Mouse (Mus musculus) G1E (cell line): Measurements from ENCODE around the gene Rapgef3. TPM values are rescaled to one million over a fixed set of nuclear protein-coding genes. Genes with fewer than 3 reads are reported as not detected.

Experiments
- ATAC-seq: 2 replicates; pipeline ENCODE4 v1.8.0; 2016; ENCODE audit warnings: mild to moderate bottlenecking; ENCODE audit not compliant: insufficient number of reproducible peaks, poor library complexity, low FRiP score, severe bottlenecking; ENCODE audit errors: extremely low read depth
- DNase-seq: peaks from one replicate; pipeline ENCODE4 v3.0.0; 2012; ENCODE audit warnings: low spot score
- H3K27me3 ChIP-seq: 2 replicates; pipeline ENCODE4 v1.6.1; 2012; ENCODE audit warnings: mild to moderate bottlenecking, low read length, inconsistent platforms; ENCODE audit not compliant: insufficient read depth
- H3K36me3 ChIP-seq: replicated peaks from 2 replicates; pipeline ENCODE3; 2012; ENCODE audit warnings: mild to moderate bottlenecking, inconsistent platforms
- H3K4me1 ChIP-seq: 2 replicates; pipeline ENCODE4 v1.6.1; 2012; ENCODE audit warnings: low read depth, low read length, inconsistent platforms, mixed read lengths; ENCODE audit not compliant: insufficient read depth
- H3K4me3 ChIP-seq: 2 replicates; pipeline ENCODE4 v1.5.1; 2012; ENCODE audit warnings: low read depth, mild to moderate bottlenecking, inconsistent platforms, low read length, moderate library complexity, mixed read lengths
- H3K9me3 ChIP-seq: replicated peaks from 2 replicates; pipeline ENCODE4 v1.6.1; 2012; ENCODE audit warnings: inconsistent platforms
- CTCF ChIP-seq: IDR thresholded peaks from 2 replicates; pipeline ENCODE4 v1.5.1; 2012; ENCODE audit warnings: low read depth, low read length, inconsistent platforms, mixed read lengths
- GATA1 ChIP-seq: IDR thresholded peaks from 2 replicates; pipeline ENCODE4 v1.6.1; 2012; ENCODE audit warnings: borderline replicate concordance, low read length, inconsistent platforms, mixed read lengths
- GATA2 ChIP-seq: IDR thresholded peaks from 2 replicates; pipeline ENCODE4 v1.6.1; 2012; ENCODE audit warnings: low read depth, low read length, inconsistent platforms, borderline replicate concordance
- POLR2AphosphoS5 ChIP-seq: IDR thresholded peaks from 2 replicates; pipeline ENCODE4 v1.6.1; 2012; ENCODE audit warnings: low read depth, low read length, inconsistent platforms; ENCODE audit not compliant: insufficient replicate concordance
- TAL1 ChIP-seq: conservative IDR thresholded peaks from 2 replicates; pipeline ENCODE4 v1.6.1; 2012; ENCODE audit warnings: low read depth, low read length, inconsistent platforms, mixed read lengths
- polyA plus RNA-seq: library from polyadenylated mRNA; stranded (reverse); fragments of >175 nt; gene quantifications from 2 replicates; pipeline ENCODE4 v1.2.3, GENCODE M21; 2012
- total RNA-seq, 2 experiments: library from RNA; stranded (forward) in 1 of 2; stranded (reverse) in 1 of 2; fragments of 200-1000 nt in 1 of 2; fragments of >200 nt in 1 of 2; fragmentation: Nextera tagmentation in 1 of 2; gene quantifications; 2 replicates each; pipeline ENCODE4 v1.2.3; 2014 to 2017

The Rapgef3 gene
- total and polyA plus RNA-seq, 3 experiments: 0.05 to 0.23 TPM; not detected in 1

DNA sequence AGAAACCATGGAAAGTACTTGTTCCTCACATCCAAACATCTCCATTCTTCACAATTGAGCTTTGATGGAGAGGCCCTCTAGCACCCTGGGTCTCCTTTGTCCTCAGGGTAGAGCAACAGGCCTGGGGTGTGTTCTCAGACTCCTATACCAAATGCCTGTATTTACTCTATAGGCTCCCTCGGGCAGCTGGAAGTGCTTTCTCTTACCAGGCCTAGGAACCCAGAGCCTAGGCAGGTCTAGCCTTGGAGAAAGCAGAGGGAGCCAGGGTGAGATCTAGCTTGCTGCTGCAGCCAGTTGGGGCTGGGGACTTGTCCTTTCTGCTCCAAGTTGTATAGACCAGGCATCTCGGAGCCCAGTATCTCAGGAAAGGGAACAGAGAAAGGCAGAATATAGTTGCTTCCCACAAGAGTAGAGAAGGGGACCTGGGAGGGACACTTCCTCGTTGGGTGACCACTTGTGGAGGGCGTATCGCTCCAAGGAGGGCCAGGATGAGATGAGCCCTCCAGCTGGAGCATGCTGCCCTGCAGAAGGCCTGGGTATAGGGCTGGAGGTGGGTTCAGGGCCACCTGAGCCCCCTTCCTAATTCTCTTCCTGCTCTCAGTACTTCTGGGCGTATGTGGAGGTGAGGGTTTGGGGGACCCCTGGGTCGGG, 19.5 kb upstream of the Rapgef3 start:
- TF ChIP-seq GATA1: no peak
- no peak for TF ChIP-seq POLR2AphosphoS5
- TF ChIP-seq TAL1: no peak
- TF ChIP-seq CTCF: no peak
- TF ChIP-seq GATA2: no peak
- peaks cover 80% of the 10 kb centered on the region for H3K4me1 ChIP-seq
- ATAC-seq (no peak), DNase-seq (no peak)
- no peaks in the 10 kb centered on the region for H3K9me3 ChIP-seq
- H3K36me3 ChIP-seq: peaks cover 66% of the 10 kb centered on the region
- H3K4me3 ChIP-seq: peak overlapping the region; percentile 95
- no peaks in the 10 kb centered on the region for H3K27me3 ChIP-seq

DNA sequence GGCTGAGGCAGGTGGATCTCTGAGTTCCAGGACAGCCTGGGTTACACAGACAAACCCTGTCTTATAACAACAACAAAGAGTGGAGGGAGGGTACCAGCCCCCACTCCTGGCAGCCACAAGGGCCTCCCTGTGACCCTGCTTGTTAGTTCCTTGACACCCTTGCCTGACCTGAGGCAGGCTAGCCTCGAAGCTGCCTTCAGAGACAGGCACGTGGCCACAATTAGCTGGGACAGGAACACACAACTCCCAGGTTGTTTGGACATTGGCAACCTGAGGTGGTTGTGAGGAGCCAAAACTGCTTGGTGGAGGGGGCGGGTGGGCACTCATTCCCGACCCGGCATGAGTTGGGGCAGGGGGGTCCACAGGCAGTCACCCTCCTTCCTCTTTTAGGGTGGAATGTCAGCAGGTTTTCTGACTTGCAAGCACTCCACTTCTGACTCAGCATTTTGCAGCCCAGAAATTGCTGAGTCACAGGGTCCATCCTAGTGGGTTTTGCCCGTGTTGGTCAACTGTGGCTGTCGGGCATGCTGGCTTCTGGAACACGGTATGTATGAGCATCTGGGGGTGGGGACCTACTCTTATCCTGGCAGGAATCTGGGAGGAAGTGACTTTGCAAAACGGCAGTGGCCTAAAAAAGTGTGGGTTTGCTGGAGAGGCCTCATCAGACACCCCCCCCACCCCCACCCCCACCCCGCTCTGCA, 18.8 kb upstream of the Rapgef3 start:
- TF ChIP-seq GATA2 (peak; percentile 62; the same call in 1 of the 2 replicates), CTCF (no peak), TAL1 (no peak), GATA1 (no peak), POLR2AphosphoS5 (peak; percentile 51; the same call in 1 of the 2 replicates)
- ATAC-seq: peak; percentile 52
- H3K4me1 ChIP-seq: peaks cover 76% of the 10 kb centered on the region
- H3K27me3 ChIP-seq: no peaks in the 10 kb centered on the region
- H3K9me3 ChIP-seq: no peaks in the 10 kb centered on the region
- H3K36me3 ChIP-seq: peaks cover 58% of the 10 kb centered on the region
- peak; percentile 70 for DNase-seq
- peak overlapping the region; percentile 95 for H3K4me3 ChIP-seq

DNA sequence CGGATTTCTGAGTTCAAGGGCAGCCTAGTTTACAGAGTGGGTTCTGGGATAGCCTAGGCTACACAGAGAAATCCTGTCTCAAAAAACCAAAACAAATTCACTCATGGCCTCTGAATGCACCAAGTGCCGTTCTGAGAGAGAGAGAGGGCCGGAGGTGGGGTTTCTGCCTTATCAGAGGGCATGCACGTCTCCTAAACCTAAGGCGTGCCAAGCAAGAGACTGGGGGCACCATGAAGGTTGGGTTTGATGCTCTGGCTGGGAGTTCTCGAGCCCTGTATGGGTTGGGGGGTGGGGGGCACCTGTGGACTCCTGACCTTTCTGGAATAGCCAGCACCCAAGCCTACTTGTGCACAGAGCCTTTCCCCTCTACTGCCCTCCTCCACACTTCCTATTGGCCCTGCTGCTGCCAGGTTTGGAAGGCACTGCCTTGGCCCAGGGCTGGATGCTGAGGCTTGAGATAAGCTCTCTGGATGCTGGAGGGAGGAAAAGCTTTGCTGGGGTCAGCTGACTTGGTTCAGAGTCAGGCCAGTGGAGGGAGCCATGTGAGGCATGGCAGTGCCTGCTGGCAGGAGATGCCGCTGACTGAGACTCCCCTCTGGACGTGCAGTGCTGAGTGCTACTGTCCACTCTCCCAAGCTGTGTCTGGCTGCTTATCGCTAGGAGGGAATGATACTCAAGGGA, 18.1 kb upstream of the Rapgef3 start:
- peaks cover 52% of the 10 kb centered on the region for H3K36me3 ChIP-seq
- DNase-seq (peak; percentile 64), ATAC-seq (peak; percentile 35)
- TF ChIP-seq GATA1 (no peak), POLR2AphosphoS5 (peak; percentile 65; the same call in 1 of the 2 replicates), TAL1 (no peak; the same call in 1 of the 2 replicates), CTCF (no peak), GATA2 (no peak)
- peak overlapping the region; percentile 95 for H3K4me3 ChIP-seq
- H3K4me1 ChIP-seq: peaks cover 69% of the 10 kb centered on the region
- no peaks in the 10 kb centered on the region for H3K27me3 ChIP-seq
- H3K9me3 ChIP-seq: no peaks in the 10 kb centered on the region

DNA sequence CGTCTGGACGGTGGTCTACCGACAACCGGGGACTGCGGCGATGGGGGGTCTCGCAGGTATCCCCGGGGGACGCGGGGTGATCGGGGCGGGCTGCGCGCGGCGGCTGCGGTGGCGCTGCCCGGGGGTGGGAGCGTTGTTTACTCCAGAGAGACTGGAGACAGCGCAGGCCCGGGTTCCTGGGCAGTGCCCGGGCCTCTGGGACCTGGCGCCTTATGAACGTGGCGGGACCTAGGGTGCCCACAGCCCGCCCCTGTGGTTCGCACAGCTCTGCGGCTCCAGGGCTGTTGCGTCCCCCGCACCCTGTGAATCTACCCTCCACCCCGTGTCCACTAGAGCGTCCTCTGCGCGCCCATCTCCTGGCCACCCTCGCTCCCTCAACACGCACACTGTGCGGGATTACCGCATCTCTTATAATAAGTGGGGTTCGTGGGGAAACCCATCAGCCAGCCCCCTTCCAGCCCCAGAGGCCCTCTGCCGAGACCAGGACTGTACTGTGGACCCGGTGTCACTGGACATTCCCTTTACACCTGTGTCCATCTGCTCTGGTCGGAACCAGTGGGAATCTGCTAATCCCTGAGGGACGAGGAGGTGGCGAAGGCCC, 16.9 kb upstream of the Rapgef3 start:
- ATAC-seq: no peak
- TF ChIP-seq GATA2 (no peak), POLR2AphosphoS5 (no peak)
- peaks cover 57% of the 10 kb centered on the region for H3K4me1 ChIP-seq

DNA sequence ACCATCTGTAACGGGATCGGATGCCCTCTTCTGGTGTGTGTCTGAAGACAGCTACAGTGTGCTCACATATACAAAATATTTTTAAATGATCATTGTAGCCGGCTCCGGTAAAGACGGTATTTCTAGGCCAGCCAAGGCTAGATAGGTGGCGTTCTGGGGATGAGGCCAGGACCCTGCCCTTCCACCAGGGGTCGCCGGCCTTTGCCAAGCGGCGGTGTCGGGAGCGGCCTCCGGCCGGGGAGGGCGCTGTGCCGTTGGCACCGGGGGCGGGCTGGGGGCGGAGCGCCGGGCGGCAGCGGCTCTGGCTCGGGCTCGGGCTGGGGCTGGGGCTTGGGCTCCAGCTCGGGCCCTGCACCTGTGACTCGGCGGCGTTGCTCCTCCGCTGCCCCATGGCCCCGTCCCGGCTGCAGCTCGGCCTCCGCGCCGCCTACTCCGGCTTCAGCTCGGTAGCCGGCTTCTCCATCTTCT, 16.4 kb upstream of the Rapgef3 start:
- H3K4me1 ChIP-seq: peaks cover 52% of the 10 kb centered on the region
- H3K27me3 ChIP-seq: no peaks in the 10 kb centered on the region
- ATAC-seq (peak; percentile 4; the same call in 1 of the 2 replicates), DNase-seq (peak; percentile 93)
- H3K9me3 ChIP-seq: no peaks in the 10 kb centered on the region
- TF ChIP-seq GATA2 (no peak), CTCF (peak; percentile 73)
- peak overlapping the region; percentile 95 for H3K4me3 ChIP-seq
- H3K36me3 ChIP-seq: peaks cover 35% of the 10 kb centered on the region

More for the DNA sequence above, 16.9 kb upstream of the Rapgef3 start:
- Histone ChIP-seq H3K27me3 (no peaks in the 10 kb centered on the region), H3K9me3 (no peaks in the 10 kb centered on the region), H3K36me3 (peaks cover 39% of the 10 kb centered on the region), H3K4me3 (peak overlapping the region; percentile 95)
- DNase-seq: no peak

DNA sequence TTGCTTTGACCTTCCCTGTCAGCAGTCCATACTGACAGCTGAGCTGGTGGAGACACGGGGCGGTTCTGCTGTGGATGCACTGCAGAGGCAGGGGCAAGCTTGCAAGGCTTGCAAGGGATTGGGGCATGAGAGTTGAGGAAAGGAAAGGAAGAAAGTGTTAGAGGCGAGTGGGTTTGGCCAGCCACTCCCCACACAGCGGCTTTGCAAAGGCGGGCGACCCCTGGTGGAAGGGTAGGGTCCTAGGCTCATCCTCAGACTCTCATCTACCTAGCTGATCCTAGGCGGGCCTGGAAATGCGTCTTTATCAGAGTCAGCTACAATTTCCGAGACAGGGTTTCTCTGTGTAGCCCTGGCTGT, 15.0 kb upstream of the Rapgef3 start:
- no peaks in the 10 kb centered on the region for H3K9me3 ChIP-seq
- peaks cover 5% of the 10 kb centered on the region; the same call in 1 of the 2 replicates for H3K27me3 ChIP-seq
- peak; percentile 75 for DNase-seq
- H3K4me1 ChIP-seq: peaks cover 38% of the 10 kb centered on the region
- peak overlapping the region; percentile 34; the same call in 1 of the 2 replicates for H3K4me3 ChIP-seq
- peak; percentile 71 for TF ChIP-seq CTCF
- TF ChIP-seq GATA2: no peak
- TF ChIP-seq TAL1: no peak
- no peak for TF ChIP-seq GATA1
- H3K36me3 ChIP-seq: peaks cover 21% of the 10 kb centered on the region
- peak; percentile 11 for ATAC-seq
